Mouse (Mus musculus) MEL (cell line): Measurements from ENCODE around the gene Adad1. TPM values are rescaled to one million over a fixed set of nuclear protein-coding genes. Genes with fewer than 3 reads are reported as not detected.

Experiments
- DNase-seq: peaks from one replicate; pipeline ENCODE4 v3.0.0; 2011; ENCODE audit warnings: low read depth, low spot score
- H3K27ac ChIP-seq: 2 replicates; pipeline ENCODE4 v1.5.1; 2012; ENCODE audit warnings: low read depth, mild to moderate bottlenecking, control low read depth, low read length, moderate library complexity; ENCODE audit not compliant: control insufficient read depth
- H3K27me3 ChIP-seq, 2 experiments: fragments of 150-350 bp in 1 of 2; sonication (generic) in 1 of 2; 2 replicates each; pipeline ENCODE4 v1.6.1; 2012; ENCODE audit warnings: low read length in 2 of 2, mild to moderate bottlenecking in 2 of 2, improper control_type of control experiment in 1 of 2, moderate library complexity in 1 of 2; ENCODE audit not compliant: insufficient read depth in 2 of 2, control insufficient read depth in 1 of 2
- H3K36me3 ChIP-seq, 2 experiments: 2 replicates each; pipeline ENCODE4 v1.6.1; 2012 to 2014; ENCODE audit warnings: low read length in 2 of 2, improper control_type of control experiment in 1 of 2, inconsistent platforms in 1 of 2, mild to moderate bottlenecking in 1 of 2; ENCODE audit not compliant: insufficient read depth in 2 of 2, control insufficient read depth in 1 of 2
- H3K4me1 ChIP-seq, 2 experiments: fragments of 150-350 bp in 1 of 2; sonication (generic) in 1 of 2; 2 replicates each; pipeline ENCODE4 v1.6.1; 2012; ENCODE audit warnings: low read length in 2 of 2, improper control_type of control experiment in 1 of 2, mild to moderate bottlenecking in 1 of 2; ENCODE audit not compliant: insufficient read depth in 2 of 2, control insufficient read depth in 1 of 2
- H3K4me3 ChIP-seq, 2 experiments: fragments of 150-350 bp in 1 of 2; sonication (generic) in 1 of 2; 2 replicates each; pipeline ENCODE4 v1.5.1; 2012; ENCODE audit warnings: low read depth in 2 of 2, low read length in 2 of 2, mild to moderate bottlenecking in 2 of 2, moderate library complexity in 2 of 2, control low read depth in 1 of 2, improper control_type of control experiment in 1 of 2; ENCODE audit not compliant: control insufficient read depth in 1 of 2, insufficient read depth in 1 of 2
- H3K79me2 ChIP-seq: 2 replicates; pipeline ENCODE4 v1.6.1; 2012; ENCODE audit warnings: mild to moderate bottlenecking, low read length, moderate library complexity; ENCODE audit not compliant: control insufficient read depth, poor library complexity, insufficient read depth
- H3K9ac ChIP-seq: 2 replicates; pipeline ENCODE4 v1.6.1; 2012; ENCODE audit warnings: low read depth, mild to moderate bottlenecking, control low read depth, low read length, moderate library complexity; ENCODE audit not compliant: control insufficient read depth, poor library complexity, severe bottlenecking
- H3K9me3 ChIP-seq: fragments of 150-350 bp; sonication (generic); replicated peaks from 2 replicates; pipeline ENCODE4 v1.6.1; 2012; ENCODE audit warnings: mild to moderate bottlenecking, low read length, improper control_type of control experiment, moderate library complexity; ENCODE audit not compliant: insufficient read depth
- BHLHE40 ChIP-seq: IDR thresholded peaks from 2 replicates; pipeline ENCODE4 v1.6.1; 2012; ENCODE audit warnings: low read depth, mild to moderate bottlenecking, inconsistent platforms, low read length, improper control_type of control experiment, borderline replicate concordance
- CHD1 ChIP-seq: IDR thresholded peaks from 2 replicates; pipeline ENCODE4 v1.6.1; 2012; ENCODE audit warnings: low read depth, mild to moderate bottlenecking, inconsistent platforms, low read length, improper control_type of control experiment
- E2F4 ChIP-seq: IDR thresholded peaks from 2 replicates; pipeline ENCODE4 v1.6.1; 2011; ENCODE audit warnings: low read depth, low read length, improper control_type of control experiment, borderline replicate concordance
- ETS1 ChIP-seq: IDR thresholded peaks from 2 replicates; pipeline ENCODE4 v1.6.1; 2012; ENCODE audit warnings: low read depth, mild to moderate bottlenecking, inconsistent platforms, low read length, improper control_type of control experiment, moderate library complexity
- GABPA ChIP-seq: IDR thresholded peaks from 2 replicates; pipeline ENCODE4 v1.6.1; 2012; ENCODE audit warnings: low read depth, mild to moderate bottlenecking, inconsistent platforms, low read length, improper control_type of control experiment, moderate library complexity
- JUND ChIP-seq: IDR thresholded peaks from 2 replicates; pipeline ENCODE4 v1.6.1; 2011; ENCODE audit warnings: low read depth, mild to moderate bottlenecking, improper control_type of control experiment, low read length
- NELFE ChIP-seq: IDR thresholded peaks from 2 replicates; pipeline ENCODE4 v1.6.1; 2011; ENCODE audit warnings: low read depth, low read length, improper control_type of control experiment
- NRF1 ChIP-seq: IDR thresholded peaks from 2 replicates; pipeline ENCODE4 v1.6.1; 2014; ENCODE audit warnings: low read depth, mild to moderate bottlenecking, inconsistent platforms, low read length, improper control_type of control experiment, moderate library complexity; ENCODE audit not compliant: poor library complexity, insufficient read depth, severe bottlenecking
- POLR2A ChIP-seq, 2 experiments: IDR thresholded peaks; 2 replicates each; pipeline ENCODE4 v1.6.1; 2011 to 2012; ENCODE audit warnings: low read length in 2 of 2, mild to moderate bottlenecking in 2 of 2, control low read depth in 1 of 2, improper control_type of control experiment in 1 of 2, low read depth in 1 of 2, moderate library complexity in 1 of 2; ENCODE audit not compliant: control insufficient read depth in 1 of 2, insufficient read depth in 1 of 2, poor library complexity in 1 of 2
- POLR2AphosphoS5 ChIP-seq: IDR thresholded peaks from 2 replicates; pipeline ENCODE4 v1.6.1; 2012; ENCODE audit warnings: low read depth, borderline replicate concordance, mild to moderate bottlenecking, inconsistent platforms, low read length, moderate library complexity, mixed read lengths
- RAD21 ChIP-seq: IDR thresholded peaks from 2 replicates; pipeline ENCODE4 v1.6.1; 2011; ENCODE audit warnings: mild to moderate bottlenecking, low read depth, low read length, improper control_type of control experiment
- RCOR1 ChIP-seq: IDR thresholded peaks from 2 replicates; pipeline ENCODE4 v1.6.1; 2012; ENCODE audit warnings: low read depth, mild to moderate bottlenecking, inconsistent platforms, low read length, improper control_type of control experiment
- SIN3A ChIP-seq: IDR thresholded peaks from 2 replicates; pipeline ENCODE4 v1.6.1; 2012; ENCODE audit warnings: low read length, improper control_type of control experiment, inconsistent platforms
- SMC3 ChIP-seq: IDR thresholded peaks from 2 replicates; pipeline ENCODE4 v1.6.1; 2011; ENCODE audit warnings: low read depth, low read length, improper control_type of control experiment
- TCF12 ChIP-seq: IDR thresholded peaks from 2 replicates; pipeline ENCODE4 v1.6.1; 2014; ENCODE audit warnings: low read depth, mild to moderate bottlenecking, inconsistent platforms, low read length, improper control_type of control experiment, moderate library complexity
- USF1 ChIP-seq: IDR thresholded peaks from 2 replicates; pipeline ENCODE4 v1.6.1; 2014; ENCODE audit warnings: low read depth, mild to moderate bottlenecking, inconsistent platforms, low read length, improper control_type of control experiment, moderate library complexity
- USF2 ChIP-seq, 2 experiments: IDR thresholded peaks; 2 replicates each; pipeline ENCODE4 v1.6.1; 2011 to 2012; ENCODE audit warnings: improper control_type of control experiment in 2 of 2, low read length in 2 of 2, borderline replicate concordance in 1 of 2, inconsistent platforms in 1 of 2, low read depth in 1 of 2, mild to moderate bottlenecking in 1 of 2; ENCODE audit not compliant: insufficient read depth in 1 of 2
- ZC3H11A ChIP-seq: IDR thresholded peaks from 2 replicates; pipeline ENCODE4 v1.6.1; 2012; ENCODE audit warnings: low read depth, mild to moderate bottlenecking, inconsistent platforms, low read length, improper control_type of control experiment
- ZMIZ1 ChIP-seq: IDR thresholded peaks from 2 replicates; pipeline ENCODE4 v1.6.1; 2012; ENCODE audit warnings: low read depth, mild to moderate bottlenecking, inconsistent platforms, low read length, improper control_type of control experiment, moderate library complexity
- polyA plus RNA-seq, 2 experiments: library from polyadenylated mRNA; stranded (reverse) in 1 of 2; unstranded in 1 of 2; fragments of >175 nt in 1 of 2; fragments of >200 nt in 1 of 2; gene quantifications; 2 replicates each; pipeline versions ENCODE4 v1.2.1 to v1.2.4; 2012; ENCODE audit warnings: low replicate concordance in 2 of 2, low read depth in 1 of 2; ENCODE audit not compliant: insufficient read length in 2 of 2, insufficient read depth in 1 of 2, missing spikeins in 1 of 2
- total RNA-seq: library from RNA; depleted of rRNA; stranded (reverse); fragments of 300-350 nt; gene quantifications from 2 replicates; pipeline ENCODE4 v1.2.3, GENCODE M21; 2012

Adad1 gene
- total and polyA plus RNA-seq, 3 experiments, result not detected

- H3K9ac ChIP-seq, result no peak overlapping the region
- no peaks in the 10 kb centered on the region; a peak in 2 of 4 replicates for H3K27me3 ChIP-seq
- no peak for DNase-seq
- H3K27ac ChIP-seq, result no peak overlapping the region
- H3K79me2 ChIP-seq, result no peaks in the 10 kb centered on the region
- H3K9me3 ChIP-seq, result no peaks in the 10 kb centered on the region
- peaks cover 9 to 18% of the 10 kb centered on the region in 2 experiments for H3K4me1 ChIP-seq
- TF ChIP-seq NRF1 (no peak), TCF12 (no peak), ZMIZ1 (no peak), USF2 (IDR thresholded peaks at IDR 0.05; ENCODE audit: borderline replicate concordance in 1 of 2, insufficient read depth in 1 of 2, low read depth in 1 of 2, low read length in 2 of 2) (no peak), GABPA (no peak), RAD21 (no peak), POLR2A (IDR thresholded peaks at IDR 0.05; ENCODE audit: control insufficient read depth in 1 of 2, insufficient read depth in 1 of 2, low read depth in 1 of 2, low read length in 2 of 2, poor library complexity in 1 of 2) (no peak), ETS1 (no peak), NELFE (no peak), SIN3A (no peak), BHLHE40 (no peak), JUND (no peak), USF1 (no peak), RCOR1 (no peak), POLR2AphosphoS5 (no peak), E2F4 (no peak), CHD1 (no peak), ZC3H11A (no peak)
- H3K36me3 ChIP-seq, result peaks cover 0 to 20% of the 10 kb centered on the region in 2 experiments; a peak in 2 of 4 replicates
- no peak overlapping the region for H3K4me3 ChIP-seq
These were observed 88.9 kb downstream of the Adad1 start for GRCm38 (mm10) chr3:37152274-37152673.

DNA sequence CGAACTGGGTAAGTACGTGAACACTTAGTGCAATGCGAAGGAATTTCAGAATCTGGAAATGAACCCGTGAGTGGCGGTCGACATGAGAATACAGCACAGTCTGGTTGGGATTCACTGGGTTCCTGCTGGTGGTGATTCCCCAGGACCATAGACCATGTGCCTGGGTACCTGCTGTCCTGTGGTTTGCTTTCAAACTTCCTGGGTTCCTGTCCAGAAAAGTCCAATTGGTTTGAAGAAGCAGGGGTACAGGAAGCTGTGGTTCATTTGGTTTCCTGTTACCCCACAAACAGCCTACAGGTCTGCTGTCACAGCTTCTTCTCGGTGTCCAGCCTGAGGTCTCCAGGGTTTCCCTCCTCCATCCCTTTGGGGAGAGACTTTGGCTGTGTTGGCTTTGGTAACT, 89.7 kb downstream of the Adad1 start:
- Histone ChIP-seq H3K27me3 (no peaks in the 10 kb centered on the region; a peak in 2 of 4 replicates), H3K36me3 (peaks cover 0 to 20% of the 10 kb centered on the region in 2 experiments; a peak in 2 of 4 replicates), H3K4me1 (peaks cover 9 to 18% of the 10 kb centered on the region in 2 experiments), H3K4me3 (no peak overlapping the region), H3K9ac (no peak overlapping the region), H3K9me3 (no peaks in the 10 kb centered on the region), H3K79me2 (no peaks in the 10 kb centered on the region), H3K27ac (no peak overlapping the region)
- DNase-seq, result no peak
- no peak for TF ChIP-seq SMC3
